Mouse (Mus musculus) megakaryocyte, embryonic 14.5 days (primary cell): Measurements from ENCODE around the gene Ccdc191.

Source experiments
- FLI1 ChIP-seq: IDR thresholded peaks from 2 replicates; pipeline ENCODE4 v1.6.1; 2012; ENCODE audit warnings: low read length, inconsistent platforms, mixed read lengths
- GATA1 ChIP-seq: IDR thresholded peaks from 3 replicates; pipeline ENCODE4 v1.6.1; 2012; ENCODE audit warnings: mixed read lengths, low read length, inconsistent platforms, borderline replicate concordance

- TF ChIP-seq GATA1 (no peak), FLI1 (no peak)
These were observed 10.5 kb downstream of the Ccdc191 start for GRCm38 (mm10) chr16:43900138-43900537.
